Mouse (Mus musculus) right cerebral cortex, postnatal 25 days (tissue): ENCODE measurements around the gene Tspan14.

ENCODE experiments used
- DNase-seq: peaks from one replicate; pipeline ENCODE4 v3.0.0; 2022

The Tspan14 gene

GRCm38 (mm10) chr14:40870598-40870997, 96.0 kb downstream of the Tspan14 start:
- DNase-seq: no peak

DNA sequence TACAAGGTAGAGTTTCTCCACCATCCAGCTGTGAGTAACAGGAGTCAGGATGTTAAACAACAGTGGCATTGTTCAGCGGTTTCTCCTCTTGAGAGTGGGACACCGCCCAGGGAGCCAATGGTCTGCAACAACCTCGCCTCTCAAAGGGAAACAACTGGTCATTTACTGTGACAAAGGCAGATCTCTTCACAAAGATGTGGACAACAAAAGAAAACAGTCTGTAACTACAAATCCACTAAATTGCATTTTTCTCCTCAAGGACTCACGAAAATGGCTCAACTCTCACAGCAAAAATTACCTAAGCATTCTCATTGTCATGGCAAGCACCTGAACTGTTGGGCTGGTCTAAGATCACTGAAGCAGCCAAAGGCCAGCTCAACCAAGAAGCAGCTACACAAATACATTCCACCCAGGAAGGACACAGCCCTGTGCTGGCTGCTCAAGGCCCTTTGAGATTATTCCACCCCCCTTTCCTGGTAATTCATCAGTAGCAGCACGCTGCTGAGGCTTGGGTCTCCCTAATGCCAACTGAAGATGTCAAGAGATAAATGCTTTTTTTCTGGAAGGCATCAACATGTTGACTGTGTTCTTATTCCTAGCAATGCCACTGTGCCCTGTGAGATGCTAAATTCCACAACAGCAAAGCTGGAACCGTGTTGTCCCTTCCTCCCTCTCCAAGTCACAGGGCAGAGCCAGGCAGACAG, 101.6 kb downstream of the Tspan14 start:
- no peak for DNase-seq

- DNase-seq: no peak
These were observed 102.9 kb downstream of the Tspan14 start for GRCm38 (mm10) chr14:40863659-40864058.

- no peak for DNase-seq
These were observed 103.6 kb downstream of the Tspan14 start for GRCm38 (mm10) chr14:40863022-40863421.
